Mouse (Mus musculus): ENCODE results near the gene Gm34653. TPM values are rescaled to one million over a fixed set of nuclear protein-coding genes. Genes with fewer than 3 reads are reported as not detected.

Gm34653 gene
- total and polyA plus RNA-seq, 3 experiments, result not detected

DNA sequence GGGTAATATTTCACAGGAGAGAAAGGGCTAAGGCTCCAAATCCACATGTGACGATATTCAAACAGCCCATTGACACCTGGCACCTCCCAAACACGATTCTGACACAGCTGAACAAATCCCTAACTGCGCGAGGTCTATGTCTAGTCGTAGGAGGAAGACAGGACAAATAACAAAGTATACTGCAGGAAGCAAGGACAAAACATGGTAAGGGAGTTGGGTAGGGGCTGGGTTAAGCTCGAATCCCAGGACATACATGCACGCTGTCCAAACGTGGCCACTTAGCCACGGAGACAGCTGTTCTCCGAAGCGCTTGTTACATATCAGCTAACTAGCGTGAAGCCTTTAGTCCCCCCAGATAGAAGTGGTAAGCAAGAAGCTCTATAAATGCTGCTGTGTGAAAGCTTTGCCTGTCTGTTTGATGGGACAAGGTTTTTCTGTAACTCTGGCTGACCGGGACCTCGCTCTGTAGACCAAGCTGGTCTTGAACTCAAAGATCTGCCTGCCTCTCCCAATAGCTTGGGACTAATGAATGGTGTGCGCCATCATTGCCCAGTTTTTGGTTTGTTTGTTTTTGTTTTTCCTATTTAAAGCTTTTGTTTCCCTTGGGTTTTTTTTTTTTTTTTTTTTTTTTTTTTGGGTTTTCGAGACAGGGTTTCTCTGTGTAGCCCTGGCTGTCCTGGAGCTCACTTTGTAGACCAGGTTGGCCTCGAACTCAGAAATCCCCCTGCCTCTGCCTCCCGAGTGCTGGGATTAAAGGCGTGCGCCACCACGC lies 6.2 kb upstream of the Gm34653 start:
- Histone ChIP-seq H3K79me2 (replicated peaks; ENCODE audit: control insufficient read depth, extremely low read depth, insufficient read depth, poor library complexity, severe bottlenecking) (peaks cover 24% of the 10 kb centered on the region), H3K27ac (ENCODE audit: insufficient read depth, low read depth) (peak overlapping the region; percentile 57), H3K9ac (ENCODE audit: insufficient read depth, low read depth) (peak overlapping the region; percentile 98), H3K9me3 (replicated peaks; ENCODE audit: low read length) (peaks cover 5% of the 10 kb centered on the region), H3K36me3 (replicated peaks in 1 of 2; ENCODE audit: control insufficient read depth in 1 of 2, insufficient read depth in 1 of 2, low read length in 1 of 2) (peaks cover 5 to 23% of the 10 kb centered on the region in 2 experiments), H3K27me3 (replicated peaks) (no peaks in the 10 kb centered on the region), H3K4me1 (ENCODE audit: control insufficient read depth in 1 of 2, insufficient read depth in 2 of 2) (peaks cover 0 to 20% of the 10 kb centered on the region in 2 experiments; a peak in 3 of 4 replicates), H3K4me2 (ENCODE audit: insufficient read depth, low read depth, poor library complexity, severe bottlenecking) (peak overlapping the region; percentile 100), H3K4me3 (replicated peaks in 1 of 3; ENCODE audit: low read depth in 2 of 3, low read length in 2 of 3, poor library complexity in 1 of 3) (peak overlapping the region; percentile 67 to 92 (median 83))
- in situ Hi-C loops (cut with MboI; ENCODE audit: low pct_ligation_motif_present, low pct_unique_long_range_greater_than_20kb, low sequenced_read_pairs) (no loop called here), dilution Hi-C loops (cut with MboI; ENCODE audit: extremely low pct_ligation_motif_present, extremely low pct_unique_long_range_greater_than_20kb, low sequenced_read_pairs) (no loop called here)
- DNase-seq (ENCODE audit: extremely low read depth), result no peak
- TF ChIP-seq MAX (IDR thresholded peaks at IDR 0.05; ENCODE audit: low read length), result peak; percentile 65
- no peak for TF ChIP-seq RCOR1 (conservative IDR thresholded peaks at IDR 0.05; ENCODE audit: low read depth, low read length)
- no peak for TF ChIP-seq ZC3H11A (IDR thresholded peaks at IDR 0.05; ENCODE audit: low read depth, low read length)
- TF ChIP-seq MYC (IDR thresholded peaks at IDR 0.05; ENCODE audit: low read depth, low read length), result peak; percentile 48; the same call in 1 of the 2 replicates
- peak; percentile 81; the same call in 1 of the 2 replicates for TF ChIP-seq MXI1 (IDR thresholded peaks at IDR 0.05; ENCODE audit: low read depth, low read length)
- peak; percentile 11; the same call in 1 of the 2 replicates for TF ChIP-seq BHLHE40 (IDR thresholded peaks at IDR 0.05; ENCODE audit: low read depth, low read length)
- TF ChIP-seq TBP (conservative IDR thresholded peaks at IDR 0.05; ENCODE audit: low read depth, low read length), result no peak
- no peak for TF ChIP-seq ZKSCAN1 (IDR thresholded peaks at IDR 0.05; ENCODE audit: borderline replicate concordance, low read depth, low read length)

- TF ChIP-seq RAD21 (IDR thresholded peaks at IDR 0.05; ENCODE audit: low read depth, low read length), result no peak
- no peak for TF ChIP-seq TBP (conservative IDR thresholded peaks at IDR 0.05; ENCODE audit: low read depth, low read length)
- TF ChIP-seq POLR2A (IDR thresholded peaks at IDR 0.05; ENCODE audit: low read depth, low read length), result no peak
- TF ChIP-seq SIN3A (IDR thresholded peaks at IDR 0.05; ENCODE audit: low read length), result no peak
- TF ChIP-seq RCOR1 (conservative IDR thresholded peaks at IDR 0.05; ENCODE audit: low read depth, low read length), result no peak
- TF ChIP-seq JUND (conservative IDR thresholded peaks at IDR 0.05; ENCODE audit: low read depth, low read length), result no peak
- TF ChIP-seq ZKSCAN1 (IDR thresholded peaks at IDR 0.05; ENCODE audit: borderline replicate concordance, low read depth, low read length), result no peak
- Histone ChIP-seq H3K9me3 (replicated peaks; ENCODE audit: low read length) (peaks cover 5% of the 10 kb centered on the region), H3K27me3 (replicated peaks) (no peaks in the 10 kb centered on the region), H3K79me2 (replicated peaks; ENCODE audit: control insufficient read depth, extremely low read depth, insufficient read depth, poor library complexity, severe bottlenecking) (peaks cover 24% of the 10 kb centered on the region), H3K4me1 (ENCODE audit: control insufficient read depth in 1 of 2, insufficient read depth in 2 of 2) (peaks cover 0 to 20% of the 10 kb centered on the region in 2 experiments; a peak in 3 of 4 replicates), H3K4me3 (replicated peaks in 1 of 3; ENCODE audit: low read depth in 2 of 3, low read length in 2 of 3, poor library complexity in 1 of 3) (no peak overlapping the region), H3K4me2 (ENCODE audit: insufficient read depth, low read depth, poor library complexity, severe bottlenecking) (no peak overlapping the region), H3K9ac (ENCODE audit: insufficient read depth, low read depth) (no peak overlapping the region), H3K36me3 (replicated peaks in 1 of 2; ENCODE audit: control insufficient read depth in 1 of 2, insufficient read depth in 1 of 2, low read length in 1 of 2) (peaks cover 1 to 14% of the 10 kb centered on the region in 2 experiments), H3K27ac (ENCODE audit: insufficient read depth, low read depth) (no peak overlapping the region)
- in situ Hi-C loops (cut with MboI; ENCODE audit: low pct_ligation_motif_present, low pct_unique_long_range_greater_than_20kb, low sequenced_read_pairs), result no loop called here
- dilution Hi-C loops (cut with MboI; ENCODE audit: extremely low pct_ligation_motif_present, extremely low pct_unique_long_range_greater_than_20kb, low sequenced_read_pairs), result no loop called here
- DNase-seq (ENCODE audit: extremely low read depth), result no peak
Measured at GRCm38 (mm10) chr2:34827591-34827990, 5.2 kb upstream of the Gm34653 start.
